Mouse (Mus musculus): ENCODE measurements around the gene Rbfox2.

Rbfox2 gene

DNA sequence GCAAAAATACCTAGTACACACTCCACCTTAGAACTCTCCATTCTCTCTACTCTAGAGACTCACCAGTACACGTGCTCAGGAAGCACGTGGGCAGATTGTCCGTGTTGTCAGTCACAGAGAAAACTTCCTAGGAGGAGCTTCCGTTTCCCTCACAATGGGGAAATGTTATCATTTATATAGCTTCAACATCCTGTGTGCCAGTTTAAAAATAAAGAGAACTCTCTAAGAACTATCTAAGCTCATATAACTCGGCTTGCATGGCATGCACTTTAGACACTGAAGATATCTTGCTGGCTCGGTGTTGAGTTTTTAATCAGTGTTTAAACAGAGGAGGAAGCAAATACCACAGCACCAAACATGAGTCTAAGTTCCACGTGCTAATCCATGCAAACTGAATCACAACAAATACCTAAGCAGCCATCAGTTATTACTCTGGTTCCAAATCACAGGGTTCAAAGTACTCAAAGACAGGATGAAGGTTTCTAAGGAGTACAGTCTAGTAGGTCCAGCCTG, 70.7 kb downstream of the Rbfox2 start:
- CTCF ChIA-PET: interaction anchor here (0.6 to 2.2 kb wide), 12 partner anchors 11 to 122 kb away, joined by 3 to 7 read pairs (median 4); no protein-coding TSS in a partner anchor

DNA sequence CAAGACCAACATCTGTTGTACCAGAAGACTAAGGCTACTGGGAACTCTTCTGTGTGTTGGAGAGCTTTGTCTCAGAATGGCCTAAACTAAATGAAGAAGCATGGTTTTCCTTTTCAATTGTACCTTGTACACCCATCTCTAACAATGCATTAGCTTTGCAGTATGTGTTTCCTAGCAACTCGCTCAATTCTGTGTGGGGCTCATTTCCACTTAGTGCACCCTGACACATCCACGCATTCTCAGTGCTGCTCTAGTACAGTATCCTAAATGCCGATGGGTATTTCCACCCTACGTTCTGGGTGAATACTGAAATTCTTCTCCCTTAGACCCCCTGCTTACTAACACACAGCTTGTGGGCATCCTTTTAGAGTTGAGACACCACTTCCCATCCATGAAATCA, 71.3 kb downstream of the Rbfox2 start:
- ChIA-PET CTCF (interaction anchor here in 3 of 4 experiments (0.6 to 2.2 kb wide), 9 partner anchors 11 to 123 kb away, joined by 3 to 7 read pairs (median 4); no protein-coding TSS in a partner anchor), POLR2A (interaction anchor here in 2 of 4 experiments (0.9 to 2.4 kb wide), 9 partner anchors 9 to 131 kb away, joined by 3 to 10 read pairs (median 6); partner anchors contain the start of gene Rbfox2 (in 1 of the 2))

More for the DNA sequence above, 70.7 kb downstream of the Rbfox2 start:
- POLR2A ChIA-PET: interaction anchor here in 2 of 4 experiments (0.6 to 2.4 kb wide), 14 partner anchors 8 to 130 kb away, joined by 3 to 10 read pairs (median 4); partner anchors contain the start of gene Rbfox2 (in 1 of the 2)

DNA sequence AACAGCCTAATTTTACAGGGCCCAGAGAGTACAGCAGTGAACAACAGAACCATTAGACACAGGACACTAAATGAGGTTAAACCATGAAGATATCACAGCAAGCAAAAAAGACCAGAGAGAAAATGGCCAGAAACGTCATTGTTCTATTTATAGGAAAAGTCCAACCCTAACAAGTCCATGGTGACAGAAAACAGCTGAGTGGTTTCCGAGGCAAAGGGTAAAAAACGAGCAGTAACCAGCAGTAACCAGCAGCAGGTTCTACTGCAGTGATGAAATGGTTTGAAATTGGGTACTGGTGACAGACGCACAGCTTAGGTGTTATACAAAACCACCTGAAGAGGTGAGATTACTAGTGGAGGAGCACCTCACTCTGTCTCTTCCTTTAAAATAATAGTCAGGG, 72.5 kb downstream of the Rbfox2 start:
- ChIA-PET POLR2A (interaction anchor here in 1 of 4 experiments (1.0 kb wide), 1 partner anchor 132 kb away, joined by 4 read pairs; no protein-coding TSS in a partner anchor), CTCF (no interaction called here)

DNA sequence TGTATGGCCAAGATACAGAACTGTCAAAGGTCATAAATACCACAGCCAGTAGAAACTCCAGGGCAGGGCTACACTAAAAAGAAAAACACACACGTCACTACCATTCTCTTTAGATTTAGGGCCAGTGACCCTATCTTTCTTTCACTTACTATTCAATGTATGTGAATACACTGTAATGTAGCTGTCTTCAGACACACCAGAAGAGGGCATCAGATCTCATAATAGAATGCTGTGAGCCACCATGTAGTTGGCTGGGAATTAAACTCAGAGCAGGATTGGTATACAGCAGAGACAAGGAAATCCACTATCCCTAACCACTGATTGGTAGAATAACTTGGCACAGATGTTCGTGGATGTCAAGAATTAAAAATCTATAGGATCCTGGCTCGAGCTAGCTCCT, 76.7 kb downstream of the Rbfox2 start:
- ChIA-PET POLR2A (interaction anchor here in 2 of 4 experiments (0.7 to 1.6 kb wide), 6 partner anchors 19 to 107 kb away, joined by 3 to 5 read pairs (median 4); no protein-coding TSS in a partner anchor), CTCF (interaction anchor here in 3 of 4 experiments (0.5 to 1.8 kb wide), 5 partner anchors 28 to 691 kb away, joined by 3 to 6 read pairs (median 4); no protein-coding TSS in a partner anchor)

DNA sequence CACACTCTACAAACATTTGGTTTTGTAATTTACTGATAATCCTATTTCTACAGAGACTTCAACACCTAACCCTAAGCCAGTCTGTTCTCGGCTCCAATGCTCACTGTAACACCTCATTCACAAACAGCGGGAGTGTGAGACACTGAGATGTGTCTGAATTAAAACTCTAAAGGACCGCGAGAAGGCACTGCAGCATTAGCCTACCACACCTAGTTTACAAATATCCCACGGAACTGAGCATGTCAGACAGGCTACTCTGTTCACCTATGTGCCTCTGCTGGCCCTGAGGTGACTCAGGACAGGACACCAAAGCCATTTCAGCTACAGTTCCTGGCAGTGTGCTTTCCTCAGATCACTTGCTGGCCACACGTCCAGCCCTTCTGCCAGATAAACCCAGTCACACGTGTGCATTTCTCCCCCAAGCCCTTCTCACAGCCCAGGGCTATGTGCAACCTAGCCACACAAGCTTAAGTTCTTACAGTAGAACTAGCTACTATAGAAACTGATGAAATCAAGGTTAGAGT, 79.9 kb downstream of the Rbfox2 start:
- CTCF ChIA-PET: interaction anchor here in 3 of 4 experiments (0.5 to 3.3 kb wide), 8 partner anchors 13 to 140 kb away, joined by 3 to 25 read pairs (median 12); no protein-coding TSS in a partner anchor
- POLR2A ChIA-PET: interaction anchor here in 1 of 4 experiments (0.6 to 1.4 kb wide), 10 partner anchors 9 to 126 kb away, joined by 3 to 4 read pairs (median 3); no protein-coding TSS in a partner anchor

DNA sequence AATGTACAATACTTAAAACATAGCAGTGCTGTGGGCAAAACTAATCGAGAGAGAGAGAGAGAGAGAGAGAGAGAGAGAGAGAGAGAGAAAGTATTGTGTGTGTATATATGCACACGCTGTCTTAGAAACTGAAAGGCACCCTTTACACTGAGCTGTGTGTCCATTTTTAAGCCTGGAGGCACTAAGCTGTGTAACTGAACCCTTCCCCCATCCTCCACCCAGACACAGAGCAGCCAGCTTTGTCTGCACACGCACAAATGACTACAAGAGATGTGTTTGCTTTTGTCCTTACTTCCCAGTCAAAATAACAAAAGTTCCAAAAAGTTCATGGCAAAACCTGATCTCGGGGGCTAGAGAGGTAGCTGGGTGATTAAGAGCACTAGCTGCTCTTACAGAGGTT, 80.9 kb downstream of the Rbfox2 start:
- POLR2A ChIA-PET: interaction anchor here in 3 of 4 experiments (0.6 to 2.4 kb wide), 16 partner anchors 10 to 141 kb away, joined by 3 to 12 read pairs (median 4); partner anchors contain the start of gene Rbfox2 (in 1 of the 3)
- CTCF ChIA-PET: interaction anchor here (0.5 to 3.3 kb wide), 24 partner anchors 10 to 980 kb away, joined by 3 to 25 read pairs (median 8); partner anchors contain the start of gene Apol7a (in 1 of the 4)

DNA sequence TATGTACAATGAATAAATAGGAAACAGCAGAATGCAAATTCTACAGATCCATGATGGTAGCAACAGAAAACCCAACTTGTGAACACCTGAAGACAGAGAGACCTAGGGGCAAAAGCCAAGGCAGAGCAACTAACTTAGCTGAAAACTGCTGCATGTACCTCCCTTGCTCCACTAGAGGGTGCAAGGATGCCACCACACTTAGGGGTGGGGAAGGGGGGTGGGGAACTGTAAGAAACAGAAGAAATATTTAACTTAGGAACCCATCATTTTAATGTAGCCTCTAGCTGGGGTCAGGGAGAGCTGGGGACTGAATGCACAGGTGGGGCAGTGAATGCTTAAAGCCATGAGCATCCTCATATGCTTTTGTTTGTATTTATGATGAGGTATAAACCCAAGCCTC, 81.5 kb downstream of the Rbfox2 start:
- ChIA-PET POLR2A (interaction anchor here in 3 of 4 experiments (1.0 to 2.4 kb wide), 14 partner anchors 9 to 142 kb away, joined by 3 to 12 read pairs (median 5); partner anchors contain the start of gene Rbfox2 (in 2 of the 3)), CTCF (interaction anchor here (0.5 to 3.3 kb wide), 36 partner anchors 9 to 979 kb away, joined by 3 to 25 read pairs (median 4); partner anchors contain the start of genes Apol7a (in 1 of the 4) and Rbfox2 (in 1 of the 4))

DNA sequence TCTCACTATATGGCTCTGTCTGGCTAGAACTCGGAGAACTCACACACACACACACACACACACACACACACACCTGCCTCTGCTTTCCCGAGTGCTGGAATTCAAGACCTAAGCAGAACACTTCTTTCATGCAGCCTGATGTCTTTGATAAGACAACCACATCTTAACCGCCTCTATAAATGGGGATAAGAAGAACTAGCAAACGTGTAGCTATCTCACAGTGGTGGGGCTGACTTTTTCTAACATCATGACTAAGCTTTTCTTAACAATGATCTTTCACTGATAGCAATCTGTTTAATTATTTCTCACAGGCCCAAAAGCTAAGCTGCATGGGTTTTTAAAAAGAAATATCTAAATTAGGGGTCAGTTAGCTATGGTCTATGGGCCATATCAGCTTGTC, 86.0 kb downstream of the Rbfox2 start:
- POLR2A ChIA-PET: interaction anchor here in 3 of 4 experiments (0.5 to 2.0 kb wide), 12 partner anchors 11 to 146 kb away, joined by 3 to 8 read pairs (median 4); partner anchors contain the start of gene Rbfox2 (in 1 of the 3)

DNA sequence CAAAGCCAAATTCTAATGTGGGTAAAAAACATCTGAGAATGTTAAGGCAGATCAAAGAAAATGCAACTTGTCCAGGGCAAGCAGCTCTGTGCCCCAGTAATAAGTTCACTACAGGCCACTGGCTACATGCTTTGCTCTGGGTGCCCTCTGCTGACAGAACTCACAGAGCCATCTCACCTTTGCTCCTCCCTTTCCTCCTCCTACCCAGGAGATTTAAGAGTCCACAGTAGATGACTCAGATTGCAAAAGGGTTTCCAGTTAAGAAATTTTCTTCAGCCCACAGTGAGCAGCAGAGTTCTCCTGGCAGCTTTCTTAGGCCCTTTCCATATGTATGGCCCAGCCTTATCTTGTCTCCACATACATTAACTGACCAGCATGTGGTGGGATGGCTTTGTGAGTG, 86.7 kb downstream of the Rbfox2 start:
- ChIA-PET CTCF (interaction anchor here in 2 of 4 experiments (0.7 to 2.1 kb wide), 6 partner anchors 71 to 134 kb away, joined by 3 to 16 read pairs (median 4); no protein-coding TSS in a partner anchor), POLR2A (interaction anchor here in 3 of 4 experiments (0.6 to 2.0 kb wide), 11 partner anchors 12 to 117 kb away, joined by 3 to 8 read pairs (median 3); partner anchors contain the start of gene Rbfox2 (in 1 of the 3))

More for the DNA sequence above, 86.0 kb downstream of the Rbfox2 start:
- CTCF ChIA-PET: interaction anchor here in 3 of 4 experiments (1.0 to 2.1 kb wide), 5 partner anchors 15 to 134 kb away, joined by 3 to 16 read pairs (median 4); no protein-coding TSS in a partner anchor

DNA sequence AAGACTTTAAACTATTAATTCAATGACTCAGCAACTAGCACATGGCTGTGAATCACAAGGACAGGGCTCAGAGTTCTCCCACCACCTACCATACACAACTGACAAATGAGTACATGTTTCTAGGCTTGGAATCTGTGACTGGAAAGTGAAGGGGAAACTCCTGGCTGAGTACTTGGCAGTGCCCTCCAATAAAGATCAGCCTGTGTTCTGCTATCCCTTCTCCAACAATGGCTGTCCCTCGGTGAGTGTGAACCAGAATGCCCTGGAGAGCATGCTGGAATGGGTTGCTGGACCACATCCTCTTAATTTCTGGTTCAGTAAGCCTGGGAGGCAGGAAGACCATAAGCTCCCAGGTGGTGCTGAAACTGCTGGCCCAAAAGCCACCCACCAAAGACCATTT, 87.2 kb downstream of the Rbfox2 start:
- ChIA-PET CTCF (interaction anchor here in 2 of 4 experiments (0.8 to 2.1 kb wide), 5 partner anchors 117 to 135 kb away, joined by 3 to 16 read pairs (median 4); no protein-coding TSS in a partner anchor), POLR2A (interaction anchor here in 2 of 4 experiments (0.8 to 2.0 kb wide), 6 partner anchors 14 to 117 kb away, joined by 3 to 7 read pairs (median 3); partner anchors contain the start of gene Rbfox2 (in 1 of the 2))

DNA sequence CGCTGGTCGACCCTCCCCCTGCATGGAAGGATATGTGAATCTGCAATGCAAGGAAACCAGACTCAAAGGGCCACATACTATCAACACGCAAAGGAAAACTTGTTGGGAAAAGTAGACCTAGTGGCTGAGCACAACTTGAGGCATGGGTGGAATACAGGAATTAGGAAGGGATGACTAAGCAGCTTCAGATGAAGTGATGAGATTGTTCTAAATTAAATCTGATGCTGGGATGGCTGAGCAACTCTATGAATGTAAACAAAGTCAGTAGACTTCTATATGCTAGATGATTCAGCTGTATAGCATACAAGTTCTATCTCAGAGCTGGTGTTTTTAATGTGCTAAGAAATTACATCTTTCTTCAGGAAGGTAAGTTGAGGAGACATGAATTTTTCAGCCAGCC, 88.8 kb downstream of the Rbfox2 start:
- ChIA-PET POLR2A (interaction anchor here in 3 of 4 experiments (0.7 to 5.8 kb wide), 4 partner anchors 12 to 61 kb away, joined by 3 to 41 read pairs (median 3); no protein-coding TSS in a partner anchor), CTCF (no interaction called here)

DNA sequence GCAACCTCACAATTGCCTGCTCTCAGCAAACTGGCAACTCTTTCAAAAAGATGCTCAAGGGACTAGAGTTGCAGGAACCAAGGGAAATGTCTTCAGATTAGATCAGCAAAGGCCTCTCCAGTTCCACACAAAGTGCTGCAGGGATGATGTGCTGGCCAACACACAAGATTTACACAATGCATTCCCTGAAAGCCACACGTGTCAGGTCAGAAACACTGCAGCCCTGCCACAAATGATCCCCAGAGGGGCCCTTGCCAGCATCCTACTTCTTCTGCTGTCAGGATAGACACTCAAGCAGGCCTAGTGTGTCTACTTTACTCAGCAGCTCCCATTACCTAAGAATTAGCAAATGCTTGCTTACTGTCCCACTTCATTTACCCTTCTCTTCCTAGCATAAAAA, 89.3 kb downstream of the Rbfox2 start:
- POLR2A ChIA-PET: interaction anchor here in 3 of 4 experiments (0.8 to 5.8 kb wide), 8 partner anchors 11 to 142 kb away, joined by 3 to 41 read pairs (median 6); no protein-coding TSS in a partner anchor

DNA sequence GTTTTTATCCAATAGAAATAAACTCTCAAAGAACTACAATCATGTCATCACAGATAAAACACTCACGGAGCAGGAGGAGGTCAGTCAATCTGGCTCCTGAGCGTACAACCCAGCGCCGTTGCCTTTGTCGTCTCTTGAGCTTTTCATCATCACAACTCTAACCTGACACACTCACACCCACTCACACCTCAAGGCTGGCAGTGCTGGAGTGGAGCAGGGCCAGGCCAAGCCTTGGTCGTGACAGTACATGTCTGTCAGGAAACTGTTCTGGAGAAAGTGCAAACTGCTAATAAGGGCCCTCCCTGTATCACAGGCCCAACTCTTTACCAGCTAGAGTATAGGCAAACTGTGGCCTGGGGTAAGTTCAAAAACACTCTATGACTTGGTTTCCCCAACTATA, 90.1 kb downstream of the Rbfox2 start:
- CTCF ChIA-PET: interaction anchor here in 3 of 4 experiments (0.6 to 5.2 kb wide), 7 partner anchors 9 to 151 kb away, joined by 3 to 29 read pairs (median 6); no protein-coding TSS in a partner anchor
- POLR2A ChIA-PET: interaction anchor here in 3 of 4 experiments (0.6 to 5.8 kb wide), 19 partner anchors 8 to 700 kb away, joined by 3 to 41 read pairs (median 4); partner anchors contain the start of gene Rbfox2 (in 1 of the 3)

More for the DNA sequence above, 89.3 kb downstream of the Rbfox2 start:
- CTCF ChIA-PET: interaction anchor here in 2 of 4 experiments (1.6 to 2.9 kb wide), 3 partner anchors 8 to 150 kb away, joined by 3 to 11 read pairs (median 5); no protein-coding TSS in a partner anchor

DNA sequence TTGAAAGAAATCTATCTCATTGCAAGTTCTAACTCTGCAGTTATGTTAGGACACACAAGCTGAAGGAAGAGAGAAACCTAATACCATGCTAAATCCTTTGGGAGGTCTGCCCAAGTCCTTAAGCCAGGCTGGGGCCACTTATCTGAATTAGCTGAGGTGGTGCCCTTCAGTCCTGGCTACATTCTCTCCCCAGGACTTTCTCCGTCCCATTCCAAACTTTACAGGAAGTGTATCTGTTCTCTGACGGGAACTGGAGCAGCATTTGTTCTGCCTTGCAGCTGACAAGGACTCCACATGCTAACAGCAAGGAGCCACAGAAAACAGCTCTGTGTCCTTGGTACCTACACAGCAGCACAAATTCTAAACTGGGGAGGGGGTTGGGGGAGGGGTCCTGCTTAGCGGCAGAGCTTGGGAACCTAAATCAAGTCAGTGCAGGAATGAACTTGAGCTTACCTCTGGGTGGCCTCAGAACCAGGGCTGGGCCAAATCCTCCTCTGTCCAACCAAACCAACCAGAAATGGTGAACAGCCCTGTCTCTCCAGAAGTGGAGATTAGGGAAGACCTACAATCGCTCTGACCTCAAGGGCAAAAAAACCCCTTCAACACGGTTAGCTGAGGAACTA, 91.5 kb downstream of the Rbfox2 start:
- CTCF ChIA-PET: interaction anchor here (0.5 to 5.2 kb wide), 8 partner anchors 10 to 151 kb away, joined by 3 to 29 read pairs (median 5); no protein-coding TSS in a partner anchor
- POLR2A ChIA-PET: interaction anchor here in 3 of 4 experiments (0.6 to 5.8 kb wide), 34 partner anchors 8 to 541 kb away, joined by 3 to 41 read pairs (median 4); partner anchors contain the start of genes Rbfox2 (in 1 of the 3) and Zfp647 (in 1 of the 3)

DNA sequence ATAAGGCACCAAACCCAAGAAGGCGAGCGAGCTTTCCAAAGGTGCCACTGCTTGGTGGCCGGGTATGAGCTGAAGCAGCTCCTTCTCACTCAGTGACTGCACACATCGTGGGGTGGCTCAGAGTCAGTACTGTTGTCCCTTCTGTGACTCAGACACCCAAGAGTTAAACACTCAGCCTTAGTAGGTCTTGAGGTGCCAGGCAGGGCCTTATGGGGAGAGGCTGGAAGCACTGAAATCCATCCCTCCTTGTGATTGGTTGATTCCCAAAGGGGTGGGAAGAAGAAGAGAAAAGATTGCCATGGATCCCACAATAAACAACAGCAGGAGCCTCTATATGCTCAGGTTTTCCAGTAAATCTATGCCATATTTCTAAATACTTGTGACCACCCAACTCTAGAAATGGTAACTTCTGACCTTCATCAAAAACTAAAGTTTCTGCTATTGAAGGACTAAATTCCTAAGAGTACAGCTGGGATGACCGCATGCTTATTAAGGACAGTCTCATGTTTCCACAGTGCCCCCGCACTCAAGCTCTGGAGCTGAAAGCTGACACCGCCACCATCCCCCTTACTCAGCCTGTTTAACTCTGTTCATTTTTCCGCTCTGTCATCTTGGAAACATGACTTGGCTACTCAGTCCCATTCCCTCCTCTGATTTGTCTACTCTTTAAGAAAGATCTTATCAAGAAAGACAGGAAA, 92.2 kb downstream of the Rbfox2 start:
- POLR2A ChIA-PET: interaction anchor here (0.6 to 5.8 kb wide), 40 partner anchors 7 to 1950 kb away, joined by 3 to 41 read pairs (median 5); partner anchors contain the start of genes Rbfox2 (in 1 of the 4) and Zfp647 (in 1 of the 4)
- CTCF ChIA-PET: interaction anchor here (0.6 to 5.2 kb wide), 10 partner anchors 11 to 1815 kb away, joined by 3 to 29 read pairs (median 4); no protein-coding TSS in a partner anchor

DNA sequence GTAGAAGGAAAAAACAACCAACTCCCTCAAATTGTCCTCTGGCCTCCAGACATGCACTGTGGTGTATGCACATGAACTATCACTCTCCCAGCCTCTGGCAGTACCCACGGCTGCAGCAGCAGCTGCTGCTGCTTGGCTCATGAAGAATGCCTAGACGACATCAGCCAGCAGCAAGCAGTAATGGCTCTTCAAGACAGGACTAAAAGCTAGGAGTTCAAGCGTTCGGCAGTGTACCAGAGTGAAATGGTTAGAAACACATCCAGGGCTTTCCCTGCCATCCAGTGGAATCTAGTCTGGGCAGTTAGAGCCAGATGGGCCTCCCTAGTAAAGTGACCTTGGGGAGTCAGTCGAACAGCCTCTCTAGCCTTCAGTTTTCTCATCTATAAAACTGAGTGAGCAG, 93.0 kb downstream of the Rbfox2 start:
- POLR2A ChIA-PET: interaction anchor here (0.6 to 5.8 kb wide), 28 partner anchors 8 to 289 kb away, joined by 3 to 41 read pairs (median 6); partner anchors contain the start of genes Rbfox2 (in 2 of the 4) and Zfp647 (in 1 of the 4)
- CTCF ChIA-PET: interaction anchor here in 3 of 4 experiments (0.6 to 5.2 kb wide), 10 partner anchors 11 to 145 kb away, joined by 3 to 29 read pairs (median 4); no protein-coding TSS in a partner anchor

Measured in embryonic stem cell, embryonic (primary cell).